Mouse (Mus musculus): Measurements from ENCODE around the gene Kif6.

The Kif6 gene

DNA sequence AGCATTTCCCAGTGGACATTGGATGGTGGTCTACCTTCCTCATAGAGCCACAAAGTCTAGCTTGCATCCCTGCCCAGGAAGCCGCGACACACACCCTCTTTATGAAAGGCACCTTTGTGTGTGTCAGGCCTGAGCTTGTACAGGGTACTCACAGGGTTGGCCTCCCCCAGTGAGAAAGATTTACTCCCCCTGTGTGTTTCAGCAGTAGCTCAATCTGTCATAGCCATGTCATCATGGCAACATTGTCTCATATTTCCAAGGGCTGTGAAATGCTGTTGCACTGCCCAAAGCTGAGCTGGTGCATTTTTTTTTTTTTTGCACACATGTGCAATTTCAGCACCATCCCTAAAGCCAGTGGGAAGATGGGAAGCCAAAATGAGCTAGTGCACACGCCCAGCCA is 224.3 kb downstream of the Kif6 start:
- in situ Hi-C loops (cut with MboI) = no loop called here

DNA sequence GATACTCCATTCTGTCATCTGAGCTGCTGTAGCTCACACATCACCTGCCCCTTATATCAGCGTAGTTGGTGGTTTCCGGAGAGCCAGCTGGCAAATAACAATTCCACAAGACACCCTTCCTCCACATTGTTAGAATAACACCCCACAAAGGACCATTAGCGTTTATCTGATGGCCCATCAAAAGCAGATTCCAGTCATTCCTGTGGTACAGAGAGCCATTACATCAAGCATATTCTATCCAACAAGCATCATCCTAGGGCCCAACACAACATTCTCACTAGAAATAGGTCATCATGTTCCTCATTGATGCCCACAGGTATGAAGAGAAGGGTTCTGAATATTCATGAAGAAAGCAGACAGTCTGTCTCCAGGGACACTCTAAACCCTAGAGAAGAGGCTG is 236.3 kb downstream of the Kif6 start:
- in situ Hi-C loops (cut with MboI) = no loop called here

GRCm38 (mm10) chr17:49852183-49852582 is 237.2 kb downstream of the Kif6 start:
- in situ Hi-C loops (cut with MboI) = no loop called here

DNA sequence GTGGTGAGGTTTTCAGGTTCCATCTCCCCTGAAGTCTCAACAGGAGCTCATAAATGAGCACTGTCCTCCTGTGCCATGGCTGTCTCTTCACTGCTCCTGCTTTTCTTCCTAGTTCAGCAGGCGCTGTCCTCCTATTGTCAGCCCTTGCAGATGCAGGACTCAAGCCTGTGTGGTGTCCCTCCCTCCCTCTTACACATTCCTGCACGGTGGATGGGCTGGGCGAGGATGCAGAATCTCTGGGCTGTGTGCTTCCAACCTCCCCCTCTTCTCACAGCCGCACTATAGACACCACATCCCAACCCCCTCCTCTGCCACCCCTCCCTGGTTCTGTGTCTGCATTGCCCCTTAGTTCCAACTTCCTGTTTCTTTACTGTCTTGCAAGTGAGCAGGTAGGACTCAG is 240.8 kb downstream of the Kif6 start:
- in situ Hi-C loops (cut with MboI) = no loop called here

- in situ Hi-C loops (cut with MboI) = no loop called here
Measured at GRCm38 (mm10) chr17:49860057-49860816, 245.3 kb downstream of the Kif6 start.

DNA sequence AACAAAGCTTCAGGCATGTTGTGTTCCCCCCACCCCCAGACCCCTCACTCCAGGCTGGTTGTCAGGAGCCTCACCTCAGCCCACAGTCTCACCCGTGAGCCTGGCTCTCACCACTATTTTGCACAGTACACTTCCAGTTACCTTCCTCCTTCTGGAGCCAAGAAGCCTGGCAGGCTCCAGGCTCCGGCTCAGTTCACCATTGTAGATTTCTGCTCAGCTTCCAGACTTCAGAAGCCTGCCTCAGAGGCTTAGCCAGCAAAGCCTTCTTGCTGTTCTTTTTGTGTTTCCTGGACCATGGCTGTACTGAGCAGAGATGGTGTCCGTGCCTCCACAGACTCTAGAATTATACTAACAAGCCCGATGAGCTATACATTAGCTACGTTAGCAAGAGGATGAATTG is 248.7 kb downstream of the Kif6 start:
- in situ Hi-C loops (cut with MboI) = no loop called here

- in situ Hi-C loops (cut with MboI) = no loop called here
Measured at GRCm38 (mm10) chr17:49865604-49866003, 250.7 kb downstream of the Kif6 start.

DNA sequence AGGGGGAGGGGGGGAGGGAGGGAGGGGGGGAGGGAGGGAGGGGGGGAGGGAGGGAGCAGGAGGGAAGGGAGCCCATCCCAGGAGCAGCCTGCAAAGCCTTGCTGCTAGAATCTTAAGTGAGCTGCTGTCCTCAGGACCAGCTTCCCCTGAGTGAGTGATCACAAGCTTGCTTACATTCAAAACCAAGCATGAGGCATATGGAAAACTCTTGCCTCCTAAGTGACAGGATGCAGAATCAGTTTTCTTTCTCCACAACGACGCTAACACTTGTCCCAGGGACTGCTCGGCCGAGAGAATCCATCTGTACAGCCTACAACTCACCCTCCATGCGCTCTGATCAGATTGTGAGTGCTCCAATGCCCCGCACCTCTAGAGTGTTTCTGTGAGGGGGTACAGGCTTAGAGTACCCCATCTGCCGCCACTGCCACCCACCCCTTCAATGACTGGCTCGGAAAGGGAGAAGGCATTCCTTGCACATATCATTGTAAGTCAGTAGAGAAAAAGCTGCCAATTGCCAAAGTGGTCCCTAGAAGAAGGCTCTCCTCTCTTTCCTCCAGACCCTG is 251.8 kb downstream of the Kif6 start:
- in situ Hi-C loops (cut with MboI) = no loop called here

- in situ Hi-C loops (cut with MboI) = no loop called here
Measured at GRCm38 (mm10) chr17:49867321-49868137, 252.6 kb downstream of the Kif6 start.

DNA sequence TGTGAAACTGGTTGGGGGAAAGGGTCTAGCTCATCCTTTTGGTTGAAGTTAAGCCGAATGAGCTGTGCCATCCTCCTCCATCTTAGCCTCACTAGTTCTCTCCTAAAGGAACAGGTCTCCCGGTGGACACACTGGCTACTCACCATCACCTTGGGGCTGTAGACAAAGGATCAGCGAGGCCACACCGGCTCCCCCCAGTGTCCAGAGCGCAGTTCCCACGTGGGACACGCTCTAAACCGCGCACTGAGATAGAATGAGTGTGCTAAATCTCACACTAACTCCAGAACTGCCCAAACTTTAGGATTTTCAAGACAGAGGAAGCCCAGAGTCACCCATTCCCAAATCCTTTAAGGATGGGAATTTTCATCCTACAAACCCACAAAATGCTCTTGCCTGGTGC is 254.3 kb downstream of the Kif6 start:
- in situ Hi-C loops (cut with MboI) = no loop called here

- in situ Hi-C loops (cut with MboI) = no loop called here
Measured at GRCm38 (mm10) chr17:49872305-49872704, 257.4 kb downstream of the Kif6 start.

GRCm38 (mm10) chr17:49874746-49875145 is 259.8 kb downstream of the Kif6 start:
- in situ Hi-C loops (cut with MboI) = no loop called here

DNA sequence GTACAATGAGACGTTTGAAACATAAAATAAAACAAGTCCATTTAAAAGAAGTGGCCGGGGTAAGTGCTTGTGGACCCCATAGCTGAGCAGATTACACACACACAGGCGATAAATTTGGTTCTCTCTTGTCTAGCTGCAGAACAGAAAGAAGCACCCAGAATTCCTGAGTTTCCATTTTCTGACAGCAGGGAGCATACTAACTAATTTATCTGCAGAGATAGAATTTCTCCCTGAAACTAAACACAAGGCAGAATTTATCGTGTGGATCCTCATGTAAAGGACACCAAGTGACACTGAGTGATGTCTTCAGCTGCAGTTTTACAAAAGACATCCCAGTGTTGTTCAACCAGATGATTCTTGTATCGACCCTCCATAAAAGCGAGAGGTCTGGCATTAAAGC is 260.5 kb downstream of the Kif6 start:
- in situ Hi-C loops (cut with MboI) = no loop called here

DNA sequence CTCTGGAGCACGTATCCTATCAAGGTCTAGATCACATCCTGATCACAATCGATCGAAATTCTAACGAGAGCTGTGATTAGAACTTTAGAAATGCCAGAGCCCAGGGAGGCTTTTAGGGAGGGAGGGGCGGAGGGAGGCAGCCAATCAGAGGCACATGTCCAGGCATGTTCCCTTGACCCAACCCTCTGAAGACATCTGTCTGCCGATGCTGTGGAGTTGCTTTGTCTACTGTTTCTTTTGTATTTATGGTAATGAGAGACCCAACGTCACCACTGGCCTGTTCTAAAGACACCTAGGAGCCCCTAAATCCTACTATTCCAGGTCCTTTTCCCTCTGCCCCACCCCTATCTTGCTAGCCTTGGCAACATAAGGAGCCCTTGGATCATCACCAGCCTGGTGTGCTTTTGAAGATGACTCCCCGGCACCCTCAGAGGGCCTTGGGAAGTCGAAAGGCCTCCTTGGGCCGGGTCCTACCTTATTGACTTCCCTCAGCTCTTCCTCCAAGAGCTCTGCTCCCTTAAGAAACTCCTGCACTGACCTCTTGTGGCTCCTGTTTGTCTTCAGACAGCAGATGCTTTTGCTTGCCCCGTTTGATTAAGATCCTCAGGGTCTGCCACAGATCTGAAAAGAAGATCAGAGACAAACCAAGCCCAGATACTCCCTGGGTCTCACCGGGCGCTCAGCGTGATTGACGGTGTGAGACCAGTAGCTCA is 261.2 kb downstream of the Kif6 start:
- in situ Hi-C loops (cut with MboI) = no loop called here

DNA sequence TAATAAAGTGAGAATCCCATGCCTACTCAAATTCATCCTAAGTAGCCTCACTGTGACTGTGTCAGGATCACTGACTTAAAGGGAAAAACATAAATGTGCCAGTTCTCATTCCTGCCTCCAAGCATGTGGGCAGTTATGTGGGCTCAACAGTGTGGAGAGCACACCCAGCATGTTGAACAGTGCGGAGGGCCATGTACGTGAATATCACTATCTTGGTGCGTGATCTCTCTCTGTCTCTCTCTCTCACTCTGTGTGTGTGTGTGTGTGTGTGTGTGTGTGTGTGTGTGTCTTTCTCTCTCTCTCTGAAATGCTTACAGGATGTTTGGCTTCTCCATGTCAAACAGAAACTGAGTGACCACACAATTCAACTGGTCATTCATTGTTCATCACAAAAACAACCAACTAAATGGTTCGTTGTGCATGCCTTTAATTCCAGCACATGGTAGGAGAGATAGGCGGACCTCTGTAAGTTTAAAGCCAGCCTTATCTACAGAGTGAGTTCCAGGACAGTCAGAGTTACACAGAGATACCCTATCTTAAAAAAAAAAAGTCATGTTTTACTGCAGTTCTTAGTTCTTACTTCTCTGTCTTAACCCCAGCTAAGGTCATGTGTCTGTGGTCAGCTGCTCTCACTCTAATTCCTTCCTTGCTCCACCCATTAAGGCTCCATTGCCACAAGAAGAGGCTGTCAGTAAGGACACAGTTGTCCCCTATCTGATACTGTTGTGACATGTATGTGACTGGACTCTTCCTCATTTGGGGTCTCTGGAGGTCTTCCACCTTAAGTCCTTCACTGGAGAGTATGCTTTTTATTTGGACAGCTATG is 266.2 kb downstream of the Kif6 start:
- in situ Hi-C loops (cut with MboI) = no loop called here

DNA sequence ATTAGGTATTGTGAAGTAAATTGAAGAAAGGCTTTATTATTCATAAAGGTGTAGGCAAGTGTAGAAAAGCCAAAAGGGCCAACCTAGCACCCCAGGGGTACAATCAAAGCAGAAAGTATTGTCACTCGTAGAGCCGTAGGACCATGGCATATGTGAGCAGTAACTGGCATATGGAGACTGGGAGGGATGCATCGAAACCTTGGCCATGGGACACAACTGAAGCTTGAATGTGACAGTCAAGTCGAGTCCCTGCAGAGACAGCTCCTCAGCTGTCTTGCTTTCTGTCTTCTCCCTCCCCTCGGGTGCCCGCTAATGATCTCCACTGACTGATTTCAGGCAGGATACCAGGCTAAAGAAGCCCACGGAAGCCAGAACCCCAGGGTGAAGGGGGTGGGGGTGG is 266.9 kb downstream of the Kif6 start:
- in situ Hi-C loops (cut with MboI) = no loop called here

GRCm38 (mm10) chr17:49883136-49883755 is 268.3 kb downstream of the Kif6 start:
- in situ Hi-C loops (cut with MboI) = no loop called here

- in situ Hi-C loops (cut with MboI) = no loop called here
Measured at GRCm38 (mm10) chr17:49885035-49885434, 270.1 kb downstream of the Kif6 start.

DNA sequence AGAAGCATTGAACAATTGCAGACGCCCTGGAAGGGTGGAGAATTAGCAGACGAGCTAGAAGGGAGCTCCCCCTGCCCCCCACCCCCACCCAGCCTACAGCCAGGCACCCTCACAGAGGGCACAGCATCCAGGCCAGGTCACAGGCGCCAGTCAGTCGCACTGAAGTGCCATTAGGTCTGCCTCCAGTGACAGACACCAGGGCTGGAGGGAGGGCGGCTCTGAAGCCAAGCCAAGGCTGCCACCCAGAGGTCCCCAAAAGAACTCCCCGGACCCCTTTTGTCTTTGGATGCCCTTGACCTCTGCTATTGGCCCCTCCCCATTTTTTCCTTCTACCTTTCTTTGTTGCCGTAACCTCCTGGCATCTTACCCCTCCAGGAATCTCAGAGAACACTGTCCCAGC is 274.7 kb downstream of the Kif6 start:
- in situ Hi-C loops (cut with MboI) = no loop called here

DNA sequence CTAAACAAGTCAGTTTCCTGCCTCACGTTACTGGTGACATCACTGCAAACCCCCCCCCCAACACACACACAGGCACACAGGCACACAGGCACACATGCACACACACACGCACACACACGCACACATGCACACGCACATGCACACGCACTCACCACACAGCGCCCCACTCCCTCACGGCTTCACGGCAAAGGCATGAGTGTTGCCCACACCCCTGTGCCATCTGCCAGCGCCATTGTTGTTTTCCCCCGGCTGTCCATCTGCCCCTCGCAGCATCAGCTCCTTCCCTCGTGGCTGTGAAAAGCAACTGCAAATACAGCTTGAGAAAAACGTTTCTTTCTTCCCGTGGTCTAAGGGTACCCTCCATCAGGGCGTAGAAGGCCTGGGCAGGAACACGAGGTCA is 275.9 kb downstream of the Kif6 start:
- in situ Hi-C loops (cut with MboI) = no loop called here

DNA sequence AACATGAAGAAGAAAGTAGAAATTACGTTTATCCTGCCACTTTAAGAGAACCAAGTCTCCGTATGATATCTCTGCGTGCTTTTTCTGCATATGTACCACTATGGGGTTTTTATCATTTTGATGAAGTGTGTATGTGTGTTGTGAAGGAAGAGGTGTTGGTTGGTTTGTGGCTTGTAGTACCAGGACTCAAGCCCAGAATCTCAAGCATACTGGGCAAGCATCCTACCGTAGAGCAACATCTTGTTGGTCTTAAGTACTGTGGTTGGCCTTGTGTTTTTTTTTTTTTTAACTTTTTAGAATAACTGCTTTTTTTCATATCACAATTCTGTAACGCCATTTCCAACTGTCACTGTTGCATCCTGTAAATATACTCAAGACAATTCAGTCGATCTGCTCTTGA is 277.5 kb downstream of the Kif6 start:
- in situ Hi-C loops (cut with MboI) = no loop called here
